Mouse (Mus musculus) left cerebral cortex, adult 9 months (tissue): ENCODE measurements around the gene Clptm1l.

ENCODE experiments used
- DNase-seq, 2 experiments: peaks; one replicate each; pipeline ENCODE4 v3.0.0; 2022; ENCODE audit warnings: low spot score in 2 of 2

Clptm1l gene

DNA sequence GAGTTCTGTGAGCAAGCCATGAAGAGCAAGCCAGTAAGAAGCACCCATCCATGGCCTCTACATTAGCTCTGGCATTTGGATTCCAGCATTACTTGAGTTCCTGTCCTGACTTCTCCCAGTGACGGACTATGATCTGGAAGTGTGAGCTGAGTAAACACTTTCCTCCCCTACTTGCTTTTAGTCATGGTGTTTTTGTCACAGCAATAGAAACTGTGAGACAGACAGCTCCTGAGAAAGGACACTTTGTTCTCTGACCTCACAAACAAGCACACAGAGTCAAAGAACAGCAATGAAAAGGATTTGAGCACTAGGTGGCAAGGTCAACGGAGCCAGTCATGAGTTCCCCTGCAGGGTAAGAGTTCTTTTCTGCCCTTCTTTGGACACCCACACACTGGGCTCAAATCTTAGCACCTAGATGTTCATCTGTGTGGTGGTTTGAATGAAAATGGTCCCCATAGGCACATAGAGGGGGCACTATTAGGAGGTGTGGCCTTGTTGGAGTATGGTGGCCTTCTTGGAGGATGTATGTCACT lies 56.4 kb downstream of the Clptm1l start:
- DNase-seq: no peak
